Mouse (Mus musculus): ENCODE data around the gene Baz2b.

GRCm38 (mm10) chr2:59970511-59970910, 239.1 kb downstream of the Baz2b start:
- TF ChIP-seq CTCF (IDR thresholded peaks at IDR 0.05; ENCODE audit: extremely low read depth, insufficient read depth, insufficient read length, insufficient replicate concordance) (no peak), POLR2A (IDR thresholded peaks at IDR 0.05; ENCODE audit: low read depth, low read length) (no peak)
